Mouse (Mus musculus) adipocyte (in vitro differentiated cells): Measurements from ENCODE around the gene Bmpr2.

ENCODE experiments used
- DNase-seq: peaks from one replicate; pipeline ENCODE4 v3.0.0-alpha.2; 2016; ENCODE audit warnings: low spot score

Bmpr2 gene

GRCm38 (mm10) chr1:59797865-59798264 lies 34.7 kb downstream of the Bmpr2 start:
- no peak for DNase-seq

GRCm38 (mm10) chr1:59804363-59804762 lies 41.2 kb downstream of the Bmpr2 start:
- no peak for DNase-seq

- DNase-seq: no peak
Observed at GRCm38 (mm10) chr1:59809921-59810320, 46.7 kb downstream of the Bmpr2 start.

GRCm38 (mm10) chr1:59812782-59813181 lies 49.6 kb downstream of the Bmpr2 start:
- no peak for DNase-seq

- DNase-seq: peak; percentile 39
Observed at GRCm38 (mm10) chr1:59825421-59825820, 62.2 kb downstream of the Bmpr2 start.

- DNase-seq: no peak
Observed at GRCm38 (mm10) chr1:59826583-59826982, 63.4 kb downstream of the Bmpr2 start.

- no peak for DNase-seq
Observed at GRCm38 (mm10) chr1:59829410-59829809, 66.2 kb downstream of the Bmpr2 start.

GRCm38 (mm10) chr1:59830194-59830593 lies 67.0 kb downstream of the Bmpr2 start:
- DNase-seq: no peak

- peak; percentile 5 for DNase-seq
Observed at GRCm38 (mm10) chr1:59833723-59834122, 70.5 kb downstream of the Bmpr2 start.

- DNase-seq: no peak
Observed at GRCm38 (mm10) chr1:59848327-59848726, 85.1 kb downstream of the Bmpr2 start.

- no peak for DNase-seq
Observed at GRCm38 (mm10) chr1:59859046-59859445, 95.8 kb downstream of the Bmpr2 start.

- no peak for DNase-seq
Observed at GRCm38 (mm10) chr1:59862144-59862543, 98.9 kb downstream of the Bmpr2 start.

- DNase-seq: no peak
Observed at GRCm38 (mm10) chr1:59868041-59868440, 104.8 kb downstream of the Bmpr2 start.

GRCm38 (mm10) chr1:59874023-59874422 lies 110.8 kb downstream of the Bmpr2 start:
- DNase-seq: no peak

GRCm38 (mm10) chr1:59878098-59878497 lies 114.9 kb downstream of the Bmpr2 start:
- DNase-seq: no peak

GRCm38 (mm10) chr1:59883349-59884134 lies 120.3 kb downstream of the Bmpr2 start:
- DNase-seq: peak; percentile 78

- no peak for DNase-seq
Observed at GRCm38 (mm10) chr1:59886899-59887298, 123.7 kb downstream of the Bmpr2 start.

GRCm38 (mm10) chr1:59888018-59888417 lies 124.8 kb downstream of the Bmpr2 start:
- DNase-seq: no peak

GRCm38 (mm10) chr1:59891185-59891584 lies 128.0 kb downstream of the Bmpr2 start:
- DNase-seq: no peak

- DNase-seq: no peak
Observed at GRCm38 (mm10) chr1:59892777-59893176, 129.6 kb downstream of the Bmpr2 start.

GRCm38 (mm10) chr1:59894025-59894424 lies 130.8 kb downstream of the Bmpr2 start:
- DNase-seq: no peak

- no peak for DNase-seq
Observed at GRCm38 (mm10) chr1:59895456-59895855, 132.3 kb downstream of the Bmpr2 start.

- DNase-seq: no peak
Observed at GRCm38 (mm10) chr1:59897147-59897798, 134.1 kb downstream of the Bmpr2 start.

GRCm38 (mm10) chr1:59899679-59900078 lies 136.5 kb downstream of the Bmpr2 start:
- no peak for DNase-seq
